Mouse (Mus musculus) bone marrow macrophage, adult 2 months (primary cell): Measurements from ENCODE around the gene Rasgrf1.

Source experiments
- CTCF ChIP-seq: IDR thresholded peaks from 2 replicates; pipeline ENCODE4 v1.5.1; 2012; ENCODE audit warnings: low read depth, mild to moderate bottlenecking, low read length, moderate library complexity
- POLR2A ChIP-seq: IDR thresholded peaks from 2 replicates; pipeline ENCODE4 v1.6.1; 2012; ENCODE audit warnings: mild to moderate bottlenecking, low read depth, low read length, borderline replicate concordance

DNA sequence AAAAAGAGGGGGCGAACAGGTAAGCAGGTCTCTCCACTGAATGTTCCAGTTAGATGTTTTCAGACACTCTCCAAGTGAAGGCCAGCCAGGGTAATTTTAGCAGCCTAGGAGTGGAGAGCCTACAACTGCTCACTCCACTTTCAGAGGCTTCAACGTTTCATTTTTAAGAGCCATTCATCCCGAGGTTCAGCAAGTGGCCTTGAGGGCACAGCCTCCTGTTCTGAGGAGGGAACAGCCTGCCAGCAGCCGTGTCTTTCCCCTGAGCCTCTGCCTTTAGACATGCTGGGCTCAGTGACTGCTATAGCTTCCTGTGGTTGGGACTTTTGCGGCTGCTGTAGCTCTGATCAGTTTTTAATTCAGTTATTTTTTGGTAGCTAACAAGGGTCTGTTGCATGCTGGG is 38.9 kb downstream of the Rasgrf1 start:
- no peak for TF ChIP-seq CTCF
- TF ChIP-seq POLR2A = no peak
